Mouse (Mus musculus): Measurements from ENCODE around the gene Zfp628.
A peak's percentile ranks its signal among the peaks of the same experiment; 100 is the strongest.

The Zfp628 gene

GRCm38 (mm10) chr7:4918681-4919080, 3.7 kb downstream of the Zfp628 start:
- DNase-seq (ENCODE audit: low read depth, low spot score), result no peak

- DNase-seq (ENCODE audit: low read depth, low spot score), result no peak
Measured at GRCm38 (mm10) chr7:4919096-4919495, 4.1 kb downstream of the Zfp628 start.

- DNase-seq (ENCODE audit: low read depth, low spot score), result no peak
Measured at GRCm38 (mm10) chr7:4919971-4920370, 5.0 kb downstream of the Zfp628 start.

DNA sequence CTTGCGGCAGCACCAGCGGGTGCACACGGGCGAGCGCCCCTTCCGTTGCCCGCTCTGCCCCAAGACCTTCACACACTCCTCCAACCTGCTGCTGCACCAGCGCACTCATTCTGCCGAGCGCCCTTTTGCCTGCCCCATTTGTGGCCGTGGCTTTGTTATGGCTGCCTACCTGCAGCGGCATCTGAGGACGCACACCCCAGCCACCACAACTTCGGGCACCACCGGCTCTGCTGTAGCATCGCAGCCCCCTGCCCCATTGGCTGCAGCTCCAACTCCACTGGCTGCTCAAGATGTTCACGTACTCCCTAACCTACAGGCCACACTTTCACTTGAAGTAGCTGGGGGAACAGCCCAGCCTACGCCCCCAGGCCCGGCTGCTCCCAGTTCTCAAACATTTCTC, 5.5 kb downstream of the Zfp628 start:
- no peak for DNase-seq (ENCODE audit: low read depth, low spot score)

- no peak for DNase-seq (ENCODE audit: low read depth, low spot score)
Measured at GRCm38 (mm10) chr7:4920976-4921823, 6.2 kb downstream of the Zfp628 start.

DNA sequence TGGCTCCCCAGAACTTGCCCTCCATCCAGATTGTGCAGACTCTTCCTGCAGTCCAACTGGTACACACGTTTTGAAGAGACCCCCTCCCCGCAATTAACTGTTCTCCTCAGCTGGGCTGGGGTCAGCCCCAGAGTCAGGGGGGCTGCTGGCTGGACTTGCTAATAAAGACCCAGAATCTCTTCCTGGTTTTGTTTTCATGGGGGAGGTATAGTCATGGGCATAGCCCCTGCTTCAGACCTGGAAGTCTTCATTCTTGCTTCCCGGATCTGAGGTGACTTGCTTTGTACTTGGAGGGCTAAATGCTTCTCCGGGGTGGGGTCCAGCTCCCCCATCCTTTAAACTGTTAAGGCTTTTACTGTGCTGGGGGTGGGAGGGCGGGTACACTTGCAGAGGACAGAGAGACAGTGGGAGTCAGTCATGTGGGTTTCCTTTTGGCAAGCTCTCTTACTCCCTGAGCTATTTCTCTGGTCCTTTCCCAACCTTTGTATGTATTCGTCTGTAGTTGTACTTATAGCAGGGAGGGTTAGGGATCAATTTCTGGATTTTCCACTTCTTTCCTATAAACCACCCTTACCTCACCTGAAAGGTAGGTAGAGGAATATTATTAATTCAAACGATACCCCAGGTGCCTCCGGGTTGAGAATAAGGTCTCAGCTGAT, 6.9 kb downstream of the Zfp628 start, which contains the start of gene Nat14:
TSS of gene Nat14 (plus strand) at position 205 of the 659 bp plus-strand sequence.
- no peak for DNase-seq (ENCODE audit: low read depth, low spot score)

GRCm38 (mm10) chr7:4922508-4922907, 7.5 kb downstream of the Zfp628 start:
- peak; percentile 72 for DNase-seq (ENCODE audit: low read depth, low spot score)

DNA sequence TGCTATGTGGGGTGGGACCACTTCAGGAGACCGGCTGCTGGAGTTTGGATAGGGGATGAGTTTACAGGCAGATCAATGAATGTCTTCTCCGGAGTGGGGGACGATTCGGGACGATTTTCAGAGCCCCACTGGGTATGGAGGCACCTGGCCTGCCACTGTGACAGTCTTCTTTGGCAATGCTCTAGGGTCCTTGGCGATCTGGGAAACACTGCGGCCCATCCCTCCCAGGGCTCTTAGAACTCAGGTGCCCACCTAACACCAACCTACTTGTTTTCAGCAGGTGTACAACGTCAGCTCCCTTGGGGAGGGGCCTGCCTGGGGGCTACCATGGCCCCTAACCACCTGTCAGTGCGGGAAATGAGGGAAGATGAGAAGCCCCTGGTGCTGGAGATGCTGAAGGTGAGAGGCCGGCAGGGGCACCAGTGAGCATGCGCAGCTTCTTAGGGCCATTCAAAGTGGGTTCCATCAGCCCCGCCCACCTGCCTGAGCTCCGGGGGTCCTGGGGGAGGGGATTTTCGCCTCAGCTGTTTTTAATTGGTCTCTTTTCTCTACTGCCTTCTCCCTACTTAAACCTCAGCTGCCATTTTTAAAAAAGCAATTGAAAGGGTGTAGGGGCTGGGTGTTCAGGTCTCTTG, 8.0 kb downstream of the Zfp628 start:
- peak; percentile 93 for DNase-seq (ENCODE audit: low read depth, low spot score)

DNA sequence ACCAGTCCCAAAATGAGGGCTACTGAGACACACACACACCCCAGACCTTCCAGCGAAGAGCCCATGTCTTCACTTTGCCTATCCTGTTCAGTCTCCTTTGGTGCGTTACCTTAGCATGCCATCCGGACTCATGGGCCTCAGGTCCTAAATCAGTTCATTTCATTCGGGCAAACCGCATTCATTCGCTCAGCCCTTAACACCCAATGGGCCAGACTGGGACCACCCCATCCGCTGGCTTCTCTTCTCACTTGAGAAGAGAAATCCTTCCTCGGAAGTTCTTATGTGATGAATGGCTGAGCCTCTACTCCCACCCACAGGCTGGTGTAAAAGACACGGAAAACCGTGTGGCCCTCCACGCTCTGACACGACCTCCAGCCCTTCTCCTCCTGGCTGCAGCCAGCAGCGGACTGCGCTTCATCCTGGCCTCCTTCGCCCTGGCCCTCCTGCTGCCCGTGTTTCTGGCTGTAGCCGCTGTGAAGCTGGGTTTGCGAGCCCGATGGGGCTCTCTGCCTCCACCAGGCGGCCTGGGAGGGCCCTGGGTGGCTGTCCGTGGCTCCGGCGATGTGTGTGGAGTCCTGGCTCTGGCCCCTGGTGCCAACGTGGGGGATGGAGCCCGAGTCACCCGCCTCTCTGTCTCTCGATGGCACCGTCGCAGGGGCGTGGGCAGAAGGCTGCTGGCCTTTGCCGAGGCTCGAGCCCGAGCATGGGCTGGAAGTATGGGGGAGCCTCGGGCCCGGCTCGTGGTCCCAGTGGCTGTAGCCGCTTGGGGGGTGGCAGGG, 8.8 kb downstream of the Zfp628 start:
- DNase-seq (ENCODE audit: low read depth, low spot score), result no peak

DNA sequence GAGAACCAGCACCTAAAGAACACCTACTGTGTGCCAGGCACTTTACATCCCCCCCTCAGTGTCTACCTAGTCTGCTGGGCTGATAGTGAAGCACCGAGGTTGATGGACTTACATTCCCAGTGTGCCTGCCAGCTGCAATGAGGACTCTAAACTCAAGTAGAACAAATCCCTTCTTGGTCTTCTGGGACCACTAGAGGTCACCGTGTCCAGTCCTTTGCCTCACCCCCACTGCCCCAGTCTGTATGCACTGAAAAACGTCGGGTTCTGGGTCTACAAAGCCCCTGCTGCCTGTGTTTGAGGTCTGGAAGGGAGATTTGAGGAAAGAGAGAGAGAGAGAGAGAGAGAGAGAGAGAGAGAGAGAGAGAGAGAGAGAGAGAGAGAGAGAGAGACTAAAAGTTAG, 9.5 kb downstream of the Zfp628 start:
- DNase-seq (ENCODE audit: low read depth, low spot score), result no peak

GRCm38 (mm10) chr7:4924891-4925301, 9.9 kb downstream of the Zfp628 start:
- no peak for DNase-seq (ENCODE audit: low read depth, low spot score)

- no peak for DNase-seq (ENCODE audit: low read depth, low spot score)
Measured at GRCm38 (mm10) chr7:4925441-4926381, 10.7 kb downstream of the Zfp628 start, which contains the start of gene Ssc5d. Ssc5d (plus strand) TSS chr7:4925785.

DNA sequence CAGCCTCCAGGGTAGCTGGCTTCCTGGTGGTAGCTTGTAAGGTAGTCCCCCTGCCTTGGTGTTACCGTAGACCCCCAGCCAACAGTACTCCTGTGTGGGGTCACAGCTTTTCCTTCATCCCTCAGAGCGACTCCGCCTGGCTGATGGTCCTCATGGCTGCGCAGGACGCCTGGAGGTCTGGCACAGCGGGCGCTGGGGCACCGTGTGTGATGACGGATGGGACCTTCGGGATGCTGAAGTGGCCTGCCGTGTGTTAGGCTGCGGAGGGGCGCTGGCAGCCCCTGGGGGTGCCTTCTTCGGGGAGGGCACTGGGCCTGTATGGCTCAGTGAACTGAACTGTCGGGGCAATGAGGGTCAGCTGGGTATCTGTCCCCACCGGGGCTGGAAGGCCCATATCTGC, 11.8 kb downstream of the Zfp628 start:
- no peak for DNase-seq (ENCODE audit: low read depth, low spot score)

- DNase-seq (ENCODE audit: low read depth, low spot score), result no peak
Measured at GRCm38 (mm10) chr7:4927711-4928110, 12.7 kb downstream of the Zfp628 start.

DNA sequence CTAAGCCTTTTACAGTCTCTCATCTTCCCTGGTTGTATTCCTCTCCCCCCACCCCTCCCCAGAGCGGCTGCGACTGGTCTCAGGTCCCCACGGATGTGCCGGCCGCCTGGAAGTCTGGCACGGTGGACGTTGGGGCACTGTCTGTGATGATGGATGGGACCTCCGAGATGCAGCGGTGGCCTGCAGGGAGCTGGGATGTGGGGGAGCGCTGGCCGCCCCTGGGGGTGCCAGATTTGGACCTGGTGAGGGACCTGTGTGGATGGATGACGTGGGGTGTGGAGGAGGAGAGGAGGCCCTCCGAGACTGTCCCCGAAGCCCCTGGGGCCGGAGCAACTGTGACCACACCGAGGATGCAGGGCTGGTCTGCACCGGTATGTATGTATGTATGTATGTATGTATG, 13.3 kb downstream of the Zfp628 start:
- DNase-seq (ENCODE audit: low read depth, low spot score), result no peak

DNA sequence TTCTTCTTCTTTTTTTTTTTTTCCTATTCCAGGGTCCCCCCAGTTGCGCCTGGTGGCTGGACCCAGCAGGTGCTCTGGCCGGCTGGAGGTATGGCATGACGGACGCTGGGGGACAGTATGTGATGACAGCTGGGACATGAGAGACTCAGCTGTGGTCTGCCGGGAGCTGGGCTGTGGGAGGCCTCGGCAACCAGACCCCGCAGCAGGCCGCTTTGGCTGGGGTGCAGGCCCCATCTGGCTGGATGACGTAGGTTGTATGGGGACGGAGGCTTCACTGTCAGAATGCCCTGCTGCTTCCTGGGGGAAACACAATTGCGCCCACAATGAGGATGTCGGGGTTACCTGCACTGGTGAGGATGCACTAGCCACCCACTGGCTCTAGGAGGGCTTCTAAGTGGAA, 18.1 kb downstream of the Zfp628 start:
- no peak for DNase-seq (ENCODE audit: low read depth, low spot score)

DNA sequence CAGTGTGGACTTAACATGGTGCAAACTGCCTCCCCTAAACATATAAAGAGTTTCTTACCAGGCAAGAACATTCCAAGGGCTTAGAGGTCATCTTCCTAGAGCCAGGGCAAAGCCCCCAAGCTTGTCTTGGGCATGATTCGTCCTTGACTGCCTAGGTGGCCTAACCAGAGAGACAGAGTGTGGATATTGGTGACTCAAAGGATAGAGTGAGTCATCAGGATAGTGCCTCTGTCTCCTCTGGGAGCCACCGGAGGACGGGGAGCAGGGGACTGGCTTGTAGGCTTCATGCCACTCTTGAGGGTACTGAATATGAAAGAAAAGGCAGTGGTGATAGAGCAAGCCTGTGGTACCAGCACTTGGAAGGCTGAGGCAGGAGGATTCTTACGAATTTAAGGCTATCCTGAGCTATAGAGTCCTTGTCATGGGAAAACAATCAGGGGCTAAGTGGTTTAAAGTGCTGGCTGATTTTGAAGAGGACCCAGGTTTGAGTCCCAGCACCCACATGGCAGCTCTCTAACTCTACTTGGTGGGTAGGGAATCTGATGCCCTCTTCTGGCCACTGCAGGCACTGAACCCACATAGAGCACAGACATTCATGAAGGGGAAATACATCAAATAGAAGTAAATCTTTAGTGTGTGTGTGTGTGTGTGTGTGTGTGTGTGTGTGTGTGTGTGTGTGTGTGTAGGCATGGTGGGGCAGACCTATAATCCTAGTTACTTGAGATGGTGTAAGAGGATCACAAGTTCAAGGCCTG, 19.3 kb downstream of the Zfp628 start:
- DNase-seq (ENCODE audit: low read depth, low spot score), result peak; percentile 57

DNA sequence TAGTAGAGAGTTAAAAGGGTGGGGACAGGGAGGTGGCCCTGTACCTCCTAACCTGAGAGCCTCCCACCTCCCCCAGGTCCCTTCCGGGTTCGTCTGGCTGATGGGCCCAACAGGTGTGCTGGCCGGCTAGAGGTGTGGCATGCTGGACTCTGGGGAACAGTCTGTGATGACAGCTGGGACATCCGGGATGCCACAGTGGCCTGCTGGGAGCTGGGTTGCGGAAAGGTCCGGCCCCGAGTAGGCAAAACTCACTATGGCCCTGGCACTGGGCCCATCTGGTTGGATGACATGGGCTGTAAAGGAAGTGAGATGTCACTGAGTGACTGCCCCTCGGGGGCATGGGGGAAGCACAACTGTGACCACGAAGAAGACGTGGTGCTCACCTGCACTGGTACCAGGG, 21.8 kb downstream of the Zfp628 start:
- DNase-seq (ENCODE audit: low read depth, low spot score), result no peak

- DNase-seq (ENCODE audit: low read depth, low spot score), result no peak
Measured at GRCm38 (mm10) chr7:4937392-4937791, 22.4 kb downstream of the Zfp628 start.

DNA sequence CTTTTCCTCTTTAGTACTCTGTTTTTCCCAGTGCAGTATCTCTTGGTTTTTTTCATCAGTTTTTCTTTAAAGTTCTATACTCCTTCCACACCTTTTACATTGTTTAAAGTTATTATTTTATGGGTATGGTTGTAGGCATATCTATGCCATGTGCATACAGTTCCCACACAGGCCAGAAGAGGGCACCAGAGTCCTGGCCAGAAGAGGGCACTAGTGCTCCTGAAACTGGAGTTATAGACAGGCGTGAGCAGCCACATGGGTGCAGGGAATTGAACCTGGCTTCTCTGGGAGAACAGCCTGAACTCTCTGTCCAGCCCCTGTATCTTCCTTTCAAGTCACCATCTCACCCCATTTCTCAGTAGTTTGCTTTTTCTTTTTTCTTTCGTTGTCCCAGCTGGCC, 23.4 kb downstream of the Zfp628 start:
- peak; percentile 70 for DNase-seq (ENCODE audit: low read depth, low spot score)
